Mouse (Mus musculus) E14TG2a.4 (cell line): ENCODE results near the gene Gm14781.
"Not testable (repeated sequence)": the region's sequence is repeated elsewhere in the genome, so short reads cannot be mapped to it uniquely, and the experiment has no call there.

Experiments
- CTCF ChIP-seq: conservative IDR thresholded peaks from 2 replicates; pipeline ENCODE4 v1.5.1; 2014; ENCODE audit warnings: low read length
- NANOG ChIP-seq: IDR thresholded peaks from 2 replicates; pipeline ENCODE4 v1.6.1; 2014; ENCODE audit warnings: borderline replicate concordance, low read length, mixed read lengths
- POU5F1 ChIP-seq: IDR thresholded peaks from 2 replicates; pipeline ENCODE4 v1.6.1; 2014; ENCODE audit warnings: low read length, borderline replicate concordance

GRCm38 (mm10) chrX:91654964-91655575 is 23.1 kb downstream of the Gm14781 start:
- not testable (repeated sequence) for TF ChIP-seq CTCF, POU5F1, NANOG
